Mouse (Mus musculus): ENCODE measurements around the gene Mef2d. TPM values are rescaled to one million over a fixed set of nuclear protein-coding genes. Genes with fewer than 3 reads are reported as not detected.
A peak's percentile ranks its signal among the peaks of the same experiment; 100 is the strongest.

Gene Mef2d
- polyA plus RNA-seq, 1 experiment from 2014 or later = 18.1 TPM

DNA sequence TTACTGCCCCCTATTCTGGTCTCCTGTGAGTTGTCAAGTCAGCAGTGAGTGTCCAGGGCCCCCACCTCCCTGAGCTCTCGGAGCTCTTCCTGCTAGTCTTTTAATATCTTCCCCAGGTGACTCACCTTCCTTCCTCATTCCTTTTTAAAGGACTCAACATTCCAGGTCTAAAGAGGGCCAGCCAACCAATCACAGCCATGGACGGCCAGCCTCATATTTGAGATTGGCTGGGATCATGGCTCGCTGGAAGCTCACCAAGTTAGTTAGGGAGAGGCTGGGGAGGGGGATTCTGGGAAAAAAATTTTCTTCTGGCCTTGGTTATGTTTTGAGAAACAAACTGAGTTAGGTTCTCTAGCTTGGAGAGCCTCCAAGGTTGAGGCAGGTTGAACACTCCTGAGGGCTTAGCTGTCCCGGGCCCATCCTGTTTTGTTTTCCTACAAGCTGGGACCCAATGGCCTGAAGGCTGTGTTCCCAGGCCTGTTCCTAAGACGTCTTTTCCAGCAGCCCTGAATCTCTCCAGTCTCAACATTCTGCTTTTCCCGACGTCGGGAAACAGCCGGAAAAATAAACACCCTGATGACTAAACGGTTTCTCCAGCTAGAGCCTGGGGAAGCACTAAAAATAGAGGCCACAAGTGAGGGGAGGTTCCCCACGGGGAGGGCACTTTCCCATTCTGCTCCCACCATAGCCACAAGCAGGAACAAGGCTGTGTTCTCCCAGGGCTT is 1.8 kb upstream of the Mef2d start:
- H3K4me1 ChIP-seq (ENCODE audit: control insufficient read depth, insufficient read depth, low read length) = peaks cover 29% of the 10 kb centered on the region
- ATAC-seq (ENCODE audit: insufficient read depth, low FRiP score, low TSS enrichment) = no peak
- H3K9ac ChIP-seq (ENCODE audit: low read length) = no peak overlapping the region
- H3K4me2 ChIP-seq (ENCODE audit: low read depth) = peak overlapping the region; percentile 19; the same call in 1 of the 2 replicates
- peak overlapping the region; percentile 7; the same call in 1 of the 2 replicates for H3K27ac ChIP-seq (ENCODE audit: low read depth, low read length)
- 25% methylated on average over 11 of the region's 11 CpGs for WGBS
- DNase-seq (ENCODE audit: low spot score) = no peak
- peak overlapping the region; percentile 4; the same call in 1 of the 2 replicates for H3K4me3 ChIP-seq (ENCODE audit: low read depth, low read length)
- H3K27me3 ChIP-seq (ENCODE audit: control insufficient read depth, insufficient read depth, low read length) = peaks cover 15% of the 10 kb centered on the region
- H3K36me3 ChIP-seq (ENCODE audit: control insufficient read depth, insufficient read depth, low read length) = no peaks in the 10 kb centered on the region
- H3K9me3 ChIP-seq (ENCODE audit: control insufficient read depth, low read length) = no peaks in the 10 kb centered on the region

- H3K4me3 ChIP-seq (ENCODE audit: low read depth, low read length) = peak overlapping the region; percentile 91; the same call in 1 of the 2 replicates
- H3K36me3 ChIP-seq (ENCODE audit: control insufficient read depth, insufficient read depth, low read length) = no peaks in the 10 kb centered on the region
- ATAC-seq (ENCODE audit: insufficient read depth, low FRiP score, low TSS enrichment) (no peak), DNase-seq (ENCODE audit: low spot score) (no peak)
- WGBS = 38% methylated on average over 6 of the region's 6 CpGs
- H3K9me3 ChIP-seq (ENCODE audit: control insufficient read depth, low read length) = no peaks in the 10 kb centered on the region
- H3K27me3 ChIP-seq (ENCODE audit: control insufficient read depth, insufficient read depth, low read length) = peaks cover 15% of the 10 kb centered on the region
- H3K4me2 ChIP-seq (ENCODE audit: low read depth) = peak overlapping the region; percentile 96; the same call in 1 of the 2 replicates
- H3K4me1 ChIP-seq (ENCODE audit: control insufficient read depth, insufficient read depth, low read length) = peaks cover 35% of the 10 kb centered on the region
- H3K9ac ChIP-seq (ENCODE audit: low read length) = 0 out of 2 replicates have a peak overlapping the region, but pooled peaks have one; percentile 4
- peak overlapping the region; percentile 46; the same call in 1 of the 2 replicates for H3K27ac ChIP-seq (ENCODE audit: low read depth, low read length)
These were observed 1.2 kb upstream of the Mef2d start for GRCm38 (mm10) chr3:88140903-88141430.

DNA sequence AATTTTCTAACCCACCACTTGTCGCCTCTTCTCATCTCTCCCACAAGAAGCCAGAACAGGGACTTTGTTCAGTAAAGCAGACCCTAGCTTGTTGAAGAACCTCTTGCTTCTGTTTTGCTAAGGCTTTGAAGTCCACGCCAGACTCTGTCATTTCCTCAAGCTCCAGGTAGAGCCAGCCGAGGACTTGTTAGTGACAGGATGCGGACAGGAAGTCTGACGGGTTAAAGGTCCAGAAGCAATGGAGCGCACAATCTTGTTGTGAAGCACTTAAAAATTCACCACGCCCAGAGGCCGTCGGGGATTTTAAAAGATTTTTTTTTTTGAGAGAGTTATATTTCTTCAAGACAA is 759 bp upstream of the Mef2d start:
- 10% methylated on average over 9 of the region's 9 CpGs for WGBS
- ATAC-seq (ENCODE audit: insufficient read depth, low FRiP score, low TSS enrichment) (no peak), DNase-seq (ENCODE audit: low spot score) (no peak)
- H3K27me3 ChIP-seq (ENCODE audit: control insufficient read depth, insufficient read depth, low read length) = peaks cover 15% of the 10 kb centered on the region
- peak overlapping the region; percentile 94; the same call in 1 of the 2 replicates for H3K27ac ChIP-seq (ENCODE audit: low read depth, low read length)
- H3K9me3 ChIP-seq (ENCODE audit: control insufficient read depth, low read length) = no peaks in the 10 kb centered on the region
- H3K9ac ChIP-seq (ENCODE audit: low read length) = peak overlapping the region; percentile 85
- H3K4me1 ChIP-seq (ENCODE audit: control insufficient read depth, insufficient read depth, low read length) = peaks cover 39% of the 10 kb centered on the region
- H3K4me3 ChIP-seq (ENCODE audit: low read depth, low read length) = peak overlapping the region; percentile 91
- H3K4me2 ChIP-seq (ENCODE audit: low read depth) = peak overlapping the region; percentile 96
- H3K36me3 ChIP-seq (ENCODE audit: control insufficient read depth, insufficient read depth, low read length) = no peaks in the 10 kb centered on the region

DNA sequence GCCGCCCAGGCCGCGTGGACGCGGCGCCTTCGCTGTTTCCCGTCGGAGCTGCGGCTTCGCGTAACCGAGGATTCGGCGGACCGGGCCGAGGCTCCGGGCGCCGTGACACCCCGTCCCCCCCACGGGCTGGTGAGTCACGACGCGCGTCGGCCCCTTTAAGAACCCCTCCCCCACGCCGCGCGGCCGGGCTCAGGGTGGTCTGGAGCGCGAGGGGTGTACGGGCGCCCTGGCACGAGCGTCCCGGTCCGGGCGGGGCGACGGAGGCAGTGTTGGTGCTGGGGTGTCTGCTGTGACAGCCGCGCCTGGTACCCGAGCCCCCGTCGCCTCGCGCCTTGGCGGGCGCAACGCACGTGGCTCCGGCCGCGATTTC is 359 bp downstream of the Mef2d start:
- 2% methylated on average over 34 of the region's 57 CpGs for WGBS
- peak overlapping the region; percentile 96 for H3K4me2 ChIP-seq (ENCODE audit: low read depth)
- H3K36me3 ChIP-seq (ENCODE audit: control insufficient read depth, insufficient read depth, low read length) = no peaks in the 10 kb centered on the region
- H3K27me3 ChIP-seq (ENCODE audit: control insufficient read depth, insufficient read depth, low read length) = peaks cover 15% of the 10 kb centered on the region
- peaks cover 44% of the 10 kb centered on the region for H3K4me1 ChIP-seq (ENCODE audit: control insufficient read depth, insufficient read depth, low read length)
- DNase-seq (ENCODE audit: low spot score) (peak; percentile 60), ATAC-seq (ENCODE audit: insufficient read depth, low FRiP score, low TSS enrichment) (peak; percentile 53)
- H3K9ac ChIP-seq (ENCODE audit: low read length) = peak overlapping the region; percentile 85
- peak overlapping the region; percentile 91 for H3K4me3 ChIP-seq (ENCODE audit: low read depth, low read length)
- no peaks in the 10 kb centered on the region for H3K9me3 ChIP-seq (ENCODE audit: control insufficient read depth, low read length)
- peak overlapping the region; percentile 94 for H3K27ac ChIP-seq (ENCODE audit: low read depth, low read length)

- Histone ChIP-seq H3K4me2 (ENCODE audit: low read depth) (peak overlapping the region; percentile 96), H3K27me3 (ENCODE audit: control insufficient read depth, insufficient read depth, low read length) (peaks cover 15% of the 10 kb centered on the region), H3K36me3 (ENCODE audit: control insufficient read depth, insufficient read depth, low read length) (no peaks in the 10 kb centered on the region), H3K9me3 (ENCODE audit: control insufficient read depth, low read length) (no peaks in the 10 kb centered on the region), H3K4me3 (ENCODE audit: low read depth, low read length) (peak overlapping the region; percentile 91), H3K4me1 (ENCODE audit: control insufficient read depth, insufficient read depth, low read length) (peaks cover 47% of the 10 kb centered on the region), H3K27ac (ENCODE audit: low read depth, low read length) (peak overlapping the region; percentile 94), H3K9ac (ENCODE audit: low read length) (peak overlapping the region; percentile 85)
- WGBS = 1% methylated on average over 30 of the region's 33 CpGs
- DNase-seq (ENCODE audit: low spot score) = peak; percentile 52
- ATAC-seq (ENCODE audit: insufficient read depth, low FRiP score, low TSS enrichment) = peak; percentile 24; the same call in 1 of the 2 replicates
These were observed 972 bp downstream of the Mef2d start for GRCm38 (mm10) chr3:88142916-88143771.

GRCm38 (mm10) chr3:88143961-88144486 is 1.9 kb downstream of the Mef2d start:
- Histone ChIP-seq H3K9me3 (ENCODE audit: control insufficient read depth, low read length) (no peaks in the 10 kb centered on the region), H3K27ac (ENCODE audit: low read depth, low read length) (no peak overlapping the region), H3K4me2 (ENCODE audit: low read depth) (peak overlapping the region; percentile 96), H3K4me3 (ENCODE audit: low read depth, low read length) (peak overlapping the region; percentile 91), H3K36me3 (ENCODE audit: control insufficient read depth, insufficient read depth, low read length) (no peaks in the 10 kb centered on the region), H3K27me3 (ENCODE audit: control insufficient read depth, insufficient read depth, low read length) (peaks cover 15% of the 10 kb centered on the region), H3K9ac (ENCODE audit: low read length) (peak overlapping the region; percentile 85), H3K4me1 (ENCODE audit: control insufficient read depth, insufficient read depth, low read length) (peaks cover 42% of the 10 kb centered on the region)
- ATAC-seq (ENCODE audit: insufficient read depth, low FRiP score, low TSS enrichment) (no peak), DNase-seq (ENCODE audit: low spot score) (no peak)
- WGBS = 29% methylated on average over 5 of the region's 5 CpGs

- Histone ChIP-seq H3K9me3 (ENCODE audit: control insufficient read depth, low read length) (no peaks in the 10 kb centered on the region), H3K4me1 (ENCODE audit: control insufficient read depth, insufficient read depth, low read length) (peaks cover 44% of the 10 kb centered on the region), H3K36me3 (ENCODE audit: control insufficient read depth, insufficient read depth, low read length) (no peaks in the 10 kb centered on the region), H3K9ac (ENCODE audit: low read length) (peak overlapping the region; percentile 33), H3K4me2 (ENCODE audit: low read depth) (peak overlapping the region; percentile 96), H3K27me3 (ENCODE audit: control insufficient read depth, insufficient read depth, low read length) (peaks cover 7% of the 10 kb centered on the region; the same call in 1 of the 2 replicates), H3K27ac (ENCODE audit: low read depth, low read length) (peak overlapping the region; percentile 35; the same call in 1 of the 2 replicates), H3K4me3 (ENCODE audit: low read depth, low read length) (0 out of 2 replicates have a peak overlapping the region, but pooled peaks have one; percentile 91)
- 59% methylated on average over 6 of the region's 6 CpGs for WGBS
- no peak for ATAC-seq (ENCODE audit: insufficient read depth, low FRiP score, low TSS enrichment)
- DNase-seq (ENCODE audit: low spot score) = no peak
These were observed 2.7 kb downstream of the Mef2d start for GRCm38 (mm10) chr3:88144648-88145410.

GRCm38 (mm10) chr3:88145411-88145782 is 3.2 kb downstream of the Mef2d start:
- Histone ChIP-seq H3K4me3 (ENCODE audit: low read depth, low read length) (no peak overlapping the region), H3K27me3 (ENCODE audit: control insufficient read depth, insufficient read depth, low read length) (peaks cover 2% of the 10 kb centered on the region; the same call in 1 of the 2 replicates), H3K4me1 (ENCODE audit: control insufficient read depth, insufficient read depth, low read length) (peaks cover 50% of the 10 kb centered on the region), H3K4me2 (ENCODE audit: low read depth) (peak overlapping the region; percentile 96), H3K36me3 (ENCODE audit: control insufficient read depth, insufficient read depth, low read length) (no peaks in the 10 kb centered on the region), H3K9ac (ENCODE audit: low read length) (0 out of 2 replicates have a peak overlapping the region, but pooled peaks have one; percentile 33), H3K27ac (ENCODE audit: low read depth, low read length) (peak overlapping the region; percentile 35; the same call in 1 of the 2 replicates), H3K9me3 (ENCODE audit: control insufficient read depth, low read length) (no peaks in the 10 kb centered on the region)
- ATAC-seq (ENCODE audit: insufficient read depth, low FRiP score, low TSS enrichment) = no peak
- WGBS = 29% methylated on average over 4 of the region's 4 CpGs
- no peak for DNase-seq (ENCODE audit: low spot score)
